Mouse (Mus musculus): ENCODE results near the gene Pde4b. TPM values are rescaled to one million over a fixed set of nuclear protein-coding genes. Genes with fewer than 3 reads are reported as not detected.

Gene Pde4b
- total RNA-seq, 2 experiments from 2014 or later, result 20.5 to 23.0 TPM

- DNase-seq, result no peak
These were observed 202.8 kb downstream of the Pde4b start for GRCm38 (mm10) chr4:102290052-102290734.

GRCm38 (mm10) chr4:102297558-102297957, 210.2 kb downstream of the Pde4b start:
- no peak for DNase-seq

- DNase-seq, result no peak
These were observed 215.2 kb downstream of the Pde4b start for GRCm38 (mm10) chr4:102302568-102302967.

- no peak for DNase-seq
These were observed 220.4 kb downstream of the Pde4b start for GRCm38 (mm10) chr4:102307661-102308297.

GRCm38 (mm10) chr4:102310630-102311029, 223.3 kb downstream of the Pde4b start:
- DNase-seq, result no peak

GRCm38 (mm10) chr4:102316011-102316410, 228.7 kb downstream of the Pde4b start:
- DNase-seq, result peak in 1 of 2 experiments; percentile 20

GRCm38 (mm10) chr4:102316699-102317285, 229.4 kb downstream of the Pde4b start:
- no peak for DNase-seq

- DNase-seq, result no peak
These were observed 231.3 kb downstream of the Pde4b start for GRCm38 (mm10) chr4:102318596-102318995.

GRCm38 (mm10) chr4:102321340-102321739, 234.0 kb downstream of the Pde4b start:
- no peak for DNase-seq

GRCm38 (mm10) chr4:102332386-102332785, 245.0 kb downstream of the Pde4b start:
- DNase-seq, result no peak

GRCm38 (mm10) chr4:102332885-102333284, 245.5 kb downstream of the Pde4b start:
- DNase-seq, result no peak

GRCm38 (mm10) chr4:102346911-102347492, 259.7 kb downstream of the Pde4b start:
- DNase-seq, result no peak

- no peak for DNase-seq
These were observed 264.4 kb downstream of the Pde4b start for GRCm38 (mm10) chr4:102351476-102352475.

- no peak for DNase-seq
These were observed 266.5 kb downstream of the Pde4b start for GRCm38 (mm10) chr4:102353641-102354403.

- DNase-seq, result no peak
These were observed 280.9 kb downstream of the Pde4b start for GRCm38 (mm10) chr4:102368105-102368735.

- no peak for DNase-seq
These were observed 287.3 kb downstream of the Pde4b start for GRCm38 (mm10) chr4:102374614-102375013.

GRCm38 (mm10) chr4:102382763-102383505, 295.6 kb downstream of the Pde4b start:
- DNase-seq, result peak in 1 of 2 experiments; percentile 13

- no peak for DNase-seq
These were observed 306.3 kb downstream of the Pde4b start for GRCm38 (mm10) chr4:102393605-102394004.

GRCm38 (mm10) chr4:102397334-102397733, 310.0 kb downstream of the Pde4b start:
- no peak for DNase-seq

GRCm38 (mm10) chr4:102398512-102398911, 311.2 kb downstream of the Pde4b start:
- peak; percentile 11 to 30 for DNase-seq

Measured in heart, adult 18-20 months (tissue).